Mouse (Mus musculus) ES-E14 (cell line): Measurements from ENCODE around the gene Myh6.

ENCODE experiments used
- HCFC1 ChIP-seq: IDR thresholded peaks from 2 replicates; pipeline ENCODE4 v1.6.1; 2012; ENCODE audit warnings: low read length, inconsistent platforms, borderline replicate concordance; ENCODE audit not compliant: insufficient read depth
- MAFK ChIP-seq: IDR thresholded peaks from 2 replicates; pipeline ENCODE4 v1.6.1; 2014; ENCODE audit warnings: mild to moderate bottlenecking, low read depth, low read length, inconsistent platforms; ENCODE audit not compliant: insufficient read depth
- ZC3H11A ChIP-seq: IDR thresholded peaks from 2 replicates; pipeline ENCODE4 v1.6.1; 2012; ENCODE audit warnings: low read depth, mild to moderate bottlenecking, inconsistent platforms, low read length, borderline replicate concordance
- ZNF384 ChIP-seq: IDR thresholded peaks from 2 replicates; pipeline ENCODE4 v1.6.1; 2012; ENCODE audit warnings: low read depth, low read length, inconsistent platforms

GRCm38 (mm10) chr14:54996793-54997192 is 30.1 kb upstream of the Myh6 start:
- no peak for TF ChIP-seq ZNF384
- no peak for TF ChIP-seq ZC3H11A
- TF ChIP-seq HCFC1: no peak
- TF ChIP-seq MAFK: no peak
